Mouse (Mus musculus) stomach, postnatal 0 days (tissue): ENCODE measurements around the gene Trpm5. TPM values are rescaled to one million over a fixed set of nuclear protein-coding genes. Genes with fewer than 3 reads are reported as not detected.

Experiments used
- ATAC-seq: fragments of 200-750 bp; cut with Nextera tagmentation; 2 replicates; pipeline ENCODE4 v1.8.0; 2017; ENCODE audit not compliant: low FRiP score, low TSS enrichment
- DNase-seq: peaks from one replicate; pipeline ENCODE4 v3.0.0-alpha.2; 2016; ENCODE audit warnings: low spot score
- H3K27ac ChIP-seq: fragments of 300-500 bp; sonication (generic); replicated peaks from 2 replicates; pipeline ENCODE4 v1.5.1; 2014; ENCODE audit warnings: mild to moderate bottlenecking, control low read depth
- H3K27me3 ChIP-seq: fragments of 300-500 bp; sonication (generic); 2 replicates; pipeline ENCODE4 v1.6.1; 2014; ENCODE audit warnings: low read length; ENCODE audit not compliant: control insufficient read depth, insufficient read depth
- H3K36me3 ChIP-seq: fragments of 300-500 bp; sonication (generic); 2 replicates; pipeline ENCODE4 v1.6.1; 2014; ENCODE audit warnings: low read length, mixed read lengths; ENCODE audit not compliant: control insufficient read depth, insufficient read depth
- H3K4me1 ChIP-seq: fragments of 300-500 bp; sonication (generic); replicated peaks from 2 replicates; pipeline ENCODE4 v1.6.1; 2014; ENCODE audit warnings: antibody characterized with exemption; ENCODE audit not compliant: control insufficient read depth, insufficient read depth
- H3K4me2 ChIP-seq: fragments of 300-500 bp; sonication (generic); replicated peaks from 2 replicates; pipeline ENCODE4 v1.6.1; 2014; ENCODE audit warnings: low read depth, mild to moderate bottlenecking, control low read depth, moderate library complexity
- H3K4me3 ChIP-seq: fragments of 300-500 bp; sonication (generic); 2 replicates; pipeline ENCODE4 v1.5.1; 2014; ENCODE audit warnings: low read depth, low read length, control low read depth
- H3K9ac ChIP-seq: fragments of 300-500 bp; sonication (generic); 2 replicates; pipeline ENCODE4 v1.6.1; 2014; ENCODE audit warnings: mild to moderate bottlenecking, low read length, control low read depth, mixed read lengths
- H3K9me3 ChIP-seq: fragments of 300-500 bp; sonication (generic); 2 replicates; pipeline ENCODE4 v1.6.1; 2016; ENCODE audit warnings: low read length; ENCODE audit not compliant: control insufficient read depth
- CTCF ChIP-seq: IDR thresholded peaks from 2 replicates; pipeline ENCODE4 v1.5.1; 2016; ENCODE audit warnings: antibody characterized with exemption, low read depth, mild to moderate bottlenecking, moderate library complexity
- EP300 ChIP-seq: optimal IDR thresholded peaks from 2 replicates; pipeline ENCODE3; 2016; ENCODE audit warnings: antibody characterized with exemption
- WGBS: fragments of 180-500 bp; shearing (Covaris S2); extraction: QIAGEN DNeasy Blood & Tissue Kit; methylation state at CpG from one replicate; pipeline ENCODE4 v1.1.7; 2014; 5-methylcytosine and 5-hydroxymethylcytosine counted together
- polyA plus RNA-seq: library from polyadenylated mRNA; unstranded; fragments of >200 nt; fragmentation: Nextera tagmentation; extraction: Ambion mirVana; gene quantifications from 2 replicates; pipeline ENCODE4 v1.2.1, GENCODE M21; 2015

Trpm5 gene
- polyA plus RNA-seq, 1 experiment from 2014 or later: 2.0 TPM

- no peaks in the 10 kb centered on the region for H3K4me1 ChIP-seq
- H3K36me3 ChIP-seq: no peaks in the 10 kb centered on the region
- DNase-seq (no peak), ATAC-seq (no peak)
- no peaks in the 10 kb centered on the region for H3K27me3 ChIP-seq
- H3K4me3 ChIP-seq: no peak overlapping the region
- TF ChIP-seq CTCF (no peak), EP300 (no peak)
- H3K4me2 ChIP-seq: no peak overlapping the region
- WGBS: 64% methylated on average over 6 of the region's 6 CpGs
- H3K27ac ChIP-seq: no peak overlapping the region
- no peak overlapping the region for H3K9ac ChIP-seq
- no peaks in the 10 kb centered on the region for H3K9me3 ChIP-seq
Observed at GRCm38 (mm10) chr7:143082024-143082423, 12.4 kb downstream of the Trpm5 start.

GRCm38 (mm10) chr7:143077351-143077750, 17.1 kb downstream of the Trpm5 start:
- Histone ChIP-seq H3K4me3 (no peak overlapping the region), H3K9ac (no peak overlapping the region), H3K4me2 (no peak overlapping the region), H3K36me3 (no peaks in the 10 kb centered on the region), H3K9me3 (no peaks in the 10 kb centered on the region), H3K4me1 (no peaks in the 10 kb centered on the region), H3K27ac (no peak overlapping the region), H3K27me3 (no peaks in the 10 kb centered on the region)
- no peak for ATAC-seq
- TF ChIP-seq EP300 (no peak), CTCF (no peak)
- no peak for DNase-seq
- 89% methylated on average over 2 of the region's 2 CpGs for WGBS

- Histone ChIP-seq H3K9ac (no peak overlapping the region), H3K36me3 (no peaks in the 10 kb centered on the region), H3K27me3 (no peaks in the 10 kb centered on the region), H3K4me3 (no peak overlapping the region), H3K9me3 (no peaks in the 10 kb centered on the region), H3K4me1 (peaks cover under 1% of the 10 kb centered on the region; the same call in 1 of the 2 replicates), H3K4me2 (no peak overlapping the region), H3K27ac (no peak overlapping the region)
- DNase-seq (no peak), ATAC-seq (no peak)
- 73% methylated on average over 5 of the region's 5 CpGs for WGBS
- TF ChIP-seq EP300: no peak
- no peak for TF ChIP-seq CTCF
Observed at GRCm38 (mm10) chr7:143075394-143075793, 19.0 kb downstream of the Trpm5 start.

GRCm38 (mm10) chr7:143073086-143073485, 21.4 kb downstream of the Trpm5 start:
- ATAC-seq (no peak), DNase-seq (peak; percentile 56)
- H3K4me1 ChIP-seq: peaks cover 6% of the 10 kb centered on the region; the same call in 1 of the 2 replicates
- H3K9me3 ChIP-seq: no peaks in the 10 kb centered on the region
- 67% methylated on average over 1 of the region's 1 CpGs for WGBS
- no peak overlapping the region for H3K27ac ChIP-seq
- TF ChIP-seq EP300 (no peak), CTCF (peak; percentile 83)
- H3K36me3 ChIP-seq: peaks cover 3% of the 10 kb centered on the region; the same call in 1 of the 2 replicates
- no peaks in the 10 kb centered on the region for H3K27me3 ChIP-seq
- no peak overlapping the region for H3K9ac ChIP-seq
- H3K4me3 ChIP-seq: no peak overlapping the region
- H3K4me2 ChIP-seq: no peak overlapping the region

- no peak overlapping the region for H3K9ac ChIP-seq
- no peak for ATAC-seq
- no peaks in the 10 kb centered on the region for H3K27me3 ChIP-seq
- peaks cover 6% of the 10 kb centered on the region; the same call in 1 of the 2 replicates for H3K4me1 ChIP-seq
- H3K9me3 ChIP-seq: no peaks in the 10 kb centered on the region
- H3K36me3 ChIP-seq: peaks cover 7% of the 10 kb centered on the region; the same call in 1 of the 2 replicates
- H3K4me3 ChIP-seq: no peak overlapping the region
- H3K27ac ChIP-seq: no peak overlapping the region
- WGBS: 81% methylated on average over 5 of the region's 5 CpGs
- TF ChIP-seq CTCF: no peak
- TF ChIP-seq EP300: no peak
- no peak for DNase-seq
- H3K4me2 ChIP-seq: no peak overlapping the region
Observed at GRCm38 (mm10) chr7:143072605-143073004, 21.8 kb downstream of the Trpm5 start.

GRCm38 (mm10) chr7:143070506-143071070, 23.9 kb downstream of the Trpm5 start:
- no peaks in the 10 kb centered on the region for H3K27me3 ChIP-seq
- H3K9me3 ChIP-seq: no peaks in the 10 kb centered on the region
- H3K27ac ChIP-seq: peak overlapping the region; percentile 81; the same call in 1 of the 2 replicates
- peaks cover 21% of the 10 kb centered on the region for H3K36me3 ChIP-seq
- no peak for TF ChIP-seq EP300
- TF ChIP-seq CTCF: no peak
- ATAC-seq: no peak
- WGBS: 81% methylated on average over 10 of the region's 10 CpGs
- no peak for DNase-seq
- peaks cover 6% of the 10 kb centered on the region; the same call in 1 of the 2 replicates for H3K4me1 ChIP-seq
- H3K4me3 ChIP-seq: peak overlapping the region; percentile 57
- H3K9ac ChIP-seq: peak overlapping the region; percentile 71
- peak overlapping the region; percentile 84 for H3K4me2 ChIP-seq
